Mouse (Mus musculus): ENCODE results near the gene Eef1a2. TPM values are rescaled to one million over a fixed set of nuclear protein-coding genes. Genes with fewer than 3 reads are reported as not detected.

Gene Eef1a2
- total and polyA plus RNA-seq, 3 experiments: not detected

DNA sequence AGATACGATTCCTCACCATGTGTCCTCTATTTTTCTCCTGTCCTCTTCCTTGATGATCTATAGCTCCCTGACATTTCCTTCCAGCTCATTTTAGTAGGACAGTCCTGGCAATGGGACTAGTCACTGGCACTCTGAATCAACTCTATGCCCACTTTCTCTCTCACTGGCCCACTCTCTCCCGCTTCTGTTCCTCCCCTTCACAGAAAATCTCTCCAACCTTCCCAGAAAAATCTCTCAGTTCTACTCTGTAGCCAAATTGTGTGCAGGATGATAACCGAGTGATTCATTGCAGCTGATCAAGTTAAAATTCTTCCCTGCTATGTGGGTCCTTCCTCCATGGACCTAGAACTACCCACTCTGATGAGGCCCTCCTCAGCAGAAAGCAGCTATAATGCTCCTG lies 17.8 kb upstream of the Eef1a2 start:
- in situ Hi-C loops (cut with MboI; ENCODE audit: low pct_ligation_motif_present, low pct_unique_long_range_greater_than_20kb, low sequenced_read_pairs): loop anchor here (25.0 kb wide), 1 partner anchor 313 kb away; the partner anchor contains the start of genes Abhd16b and Tpd52l2
- dilution Hi-C loops (cut with MboI; ENCODE audit: extremely low pct_ligation_motif_present, extremely low pct_unique_long_range_greater_than_20kb, low sequenced_read_pairs): no loop called here

DNA sequence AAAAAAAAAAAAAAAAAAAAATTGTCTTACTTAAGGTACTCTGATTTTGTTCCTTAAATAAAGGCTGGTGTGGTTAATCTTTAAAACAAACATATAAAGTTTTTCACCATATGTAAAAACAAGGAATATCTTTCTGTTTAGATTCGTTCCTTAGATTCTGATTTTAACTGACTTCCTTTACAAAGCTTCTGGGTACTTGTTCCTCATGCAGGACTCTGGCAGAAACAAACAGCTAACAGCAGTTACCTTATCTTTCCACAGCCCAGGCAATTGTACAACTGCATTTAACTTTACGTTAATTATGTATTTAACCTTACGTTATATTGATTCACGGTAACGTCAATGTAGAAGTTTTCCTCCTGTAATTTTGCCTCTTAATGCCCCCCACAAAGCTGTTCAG lies 9.7 kb upstream of the Eef1a2 start:
- no peaks in the 10 kb centered on the region for H3K4me1 ChIP-seq (ENCODE audit: control insufficient read depth in 1 of 2, insufficient read depth in 2 of 2)

More for the DNA sequence above, 17.8 kb upstream of the Eef1a2 start:
- no peak overlapping the region for H3K27ac ChIP-seq (ENCODE audit: insufficient read depth, low read depth)
- H3K79me2 ChIP-seq (replicated peaks; ENCODE audit: control insufficient read depth, extremely low read depth, insufficient read depth, poor library complexity, severe bottlenecking): no peaks in the 10 kb centered on the region
- no peaks in the 10 kb centered on the region for H3K4me1 ChIP-seq (ENCODE audit: control insufficient read depth in 1 of 2, insufficient read depth in 2 of 2)
- H3K27me3 ChIP-seq (replicated peaks): peaks cover 5% of the 10 kb centered on the region
- no peak for DNase-seq (ENCODE audit: extremely low read depth)
- TF ChIP-seq MYC (IDR thresholded peaks at IDR 0.05; ENCODE audit: low read depth, low read length) (no peak), JUN (IDR thresholded peaks at IDR 0.05; ENCODE audit: insufficient read depth, low read depth, low read length) (no peak), MAZ (IDR thresholded peaks at IDR 0.05; ENCODE audit: low read depth, low read length) (no peak), PAX5 (IDR thresholded peaks at IDR 0.05; ENCODE audit: low read length) (no peak), EP300 (IDR thresholded peaks at IDR 0.05; ENCODE audit: low read length) (no peak), CHD2 (IDR thresholded peaks at IDR 0.05; ENCODE audit: low read length) (no peak), MEF2A (IDR thresholded peaks at IDR 0.05; ENCODE audit: borderline replicate concordance, low read depth, low read length) (no peak), KAT2A (IDR thresholded peaks at IDR 0.05; ENCODE audit: insufficient replicate concordance, low read length) (no peak), RAD21 (IDR thresholded peaks at IDR 0.05; ENCODE audit: low read depth, low read length) (no peak), MAX (IDR thresholded peaks at IDR 0.05; ENCODE audit: low read length) (no peak), E2F4 (IDR thresholded peaks at IDR 0.05; ENCODE audit: insufficient replicate concordance, low read depth, low read length) (no peak), ZMIZ1 (IDR thresholded peaks at IDR 0.05; ENCODE audit: low read depth, low read length) (no peak), NELFE (IDR thresholded peaks at IDR 0.05; ENCODE audit: low read depth, low read length) (no peak)
- no peak overlapping the region for H3K4me3 ChIP-seq (replicated peaks in 1 of 3; ENCODE audit: low read depth in 2 of 3, low read length in 2 of 3, poor library complexity in 1 of 3)
- H3K9me3 ChIP-seq (replicated peaks; ENCODE audit: low read length): peaks cover 1% of the 10 kb centered on the region
- no peak overlapping the region for H3K9ac ChIP-seq (ENCODE audit: insufficient read depth, low read depth)
- no peaks in the 10 kb centered on the region for H3K36me3 ChIP-seq (replicated peaks in 1 of 2; ENCODE audit: control insufficient read depth in 1 of 2, insufficient read depth in 1 of 2, low read length in 1 of 2)
- no peak overlapping the region for H3K4me2 ChIP-seq (ENCODE audit: insufficient read depth, low read depth, poor library complexity, severe bottlenecking)

DNA sequence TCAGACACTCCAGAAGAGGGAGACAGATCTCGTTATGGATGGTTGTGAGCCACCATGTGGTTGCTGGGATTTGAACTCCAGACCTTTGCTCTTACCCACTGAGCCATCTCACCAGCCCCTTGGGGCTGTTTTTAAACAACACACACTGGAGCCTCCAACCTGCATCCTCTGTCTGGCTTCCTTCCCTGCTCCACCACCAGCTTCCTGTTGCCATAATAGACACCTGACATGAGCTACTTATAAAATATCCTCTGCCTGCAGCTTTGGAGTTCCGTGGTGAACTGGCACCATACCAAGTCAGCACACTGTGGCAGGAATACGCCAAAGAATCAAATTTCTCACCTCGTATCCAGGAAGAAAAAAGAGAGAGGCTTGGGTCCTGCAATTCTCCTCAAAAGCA lies 4.0 kb upstream of the Eef1a2 start:
- no peak for DNase-seq (ENCODE audit: extremely low read depth)
- no peaks in the 10 kb centered on the region for H3K36me3 ChIP-seq (replicated peaks in 1 of 2; ENCODE audit: control insufficient read depth in 1 of 2, insufficient read depth in 1 of 2, low read length in 1 of 2)
- H3K27ac ChIP-seq (ENCODE audit: insufficient read depth, low read depth): no peak overlapping the region
- in situ Hi-C loops (cut with MboI; ENCODE audit: low pct_ligation_motif_present, low pct_unique_long_range_greater_than_20kb, low sequenced_read_pairs): no loop called here
- dilution Hi-C loops (cut with MboI; ENCODE audit: extremely low pct_ligation_motif_present, extremely low pct_unique_long_range_greater_than_20kb, low sequenced_read_pairs): no loop called here
- H3K27me3 ChIP-seq (replicated peaks): peaks cover 42% of the 10 kb centered on the region
- H3K9ac ChIP-seq (ENCODE audit: insufficient read depth, low read depth): no peak overlapping the region
- H3K4me2 ChIP-seq (ENCODE audit: insufficient read depth, low read depth, poor library complexity, severe bottlenecking): no peak overlapping the region
- H3K4me1 ChIP-seq (ENCODE audit: control insufficient read depth in 1 of 2, insufficient read depth in 2 of 2): peaks cover 0 to 8% of the 10 kb centered on the region in 2 experiments; a peak in 2 of 4 replicates
- H3K79me2 ChIP-seq (replicated peaks; ENCODE audit: control insufficient read depth, extremely low read depth, insufficient read depth, poor library complexity, severe bottlenecking): no peaks in the 10 kb centered on the region
- H3K9me3 ChIP-seq (replicated peaks; ENCODE audit: low read length): peaks cover 16% of the 10 kb centered on the region
- no peak overlapping the region for H3K4me3 ChIP-seq (replicated peaks in 1 of 3; ENCODE audit: low read depth in 2 of 3, low read length in 2 of 3, poor library complexity in 1 of 3)
- TF ChIP-seq CTCF (conservative IDR thresholded peaks at IDR 0.05 in 1 of 2, IDR thresholded peaks at IDR 0.05 in 1 of 2; ENCODE audit: low read depth in 2 of 2, low read length in 2 of 2): no peak
- TF ChIP-seq POLR2A (IDR thresholded peaks at IDR 0.05; ENCODE audit: low read depth, low read length): no peak
- TF ChIP-seq HCFC1 (IDR thresholded peaks at IDR 0.05; ENCODE audit: low read depth, low read length): no peak
- no peak for TF ChIP-seq UBTF (IDR thresholded peaks at IDR 0.05; ENCODE audit: low read depth, low read length)
- no peak for TF ChIP-seq MEF2A (IDR thresholded peaks at IDR 0.05; ENCODE audit: borderline replicate concordance, low read depth, low read length)

More for the DNA sequence above, 9.7 kb upstream of the Eef1a2 start:
- no peak overlapping the region for H3K4me2 ChIP-seq (ENCODE audit: insufficient read depth, low read depth, poor library complexity, severe bottlenecking)
- H3K36me3 ChIP-seq (replicated peaks in 1 of 2; ENCODE audit: control insufficient read depth in 1 of 2, insufficient read depth in 1 of 2, low read length in 1 of 2): no peaks in the 10 kb centered on the region
- H3K79me2 ChIP-seq (replicated peaks; ENCODE audit: control insufficient read depth, extremely low read depth, insufficient read depth, poor library complexity, severe bottlenecking): no peaks in the 10 kb centered on the region
- H3K4me3 ChIP-seq (replicated peaks in 1 of 3; ENCODE audit: low read depth in 2 of 3, low read length in 2 of 3, poor library complexity in 1 of 3): no peak overlapping the region
- no peak for DNase-seq (ENCODE audit: extremely low read depth)
- dilution Hi-C loops (cut with MboI; ENCODE audit: extremely low pct_ligation_motif_present, extremely low pct_unique_long_range_greater_than_20kb, low sequenced_read_pairs) (no loop called here), in situ Hi-C loops (cut with MboI; ENCODE audit: low pct_ligation_motif_present, low pct_unique_long_range_greater_than_20kb, low sequenced_read_pairs) (no loop called here)
- H3K27ac ChIP-seq (ENCODE audit: insufficient read depth, low read depth): no peak overlapping the region
- H3K9ac ChIP-seq (ENCODE audit: insufficient read depth, low read depth): no peak overlapping the region
- H3K9me3 ChIP-seq (replicated peaks; ENCODE audit: low read length): peaks cover 22% of the 10 kb centered on the region
- TF ChIP-seq MXI1 (IDR thresholded peaks at IDR 0.05; ENCODE audit: low read depth, low read length) (no peak), BHLHE40 (IDR thresholded peaks at IDR 0.05; ENCODE audit: low read depth, low read length) (no peak)
- peaks cover 48% of the 10 kb centered on the region for H3K27me3 ChIP-seq (replicated peaks)

All from CH12.LX (cell line).